Mouse (Mus musculus) E14TG2a.4 (cell line): ENCODE measurements at regions not wholly inside any gene's neighbourhood (a gene's known extent, or its start where the extent isn't known, plus 50 kb on each side); places are given as distances from the start of the nearest gene placed in this dataset.

Experiments used
- CTCF ChIP-seq: conservative IDR thresholded peaks from 2 replicates; pipeline ENCODE4 v1.5.1; 2014; ENCODE audit warnings: low read length
- NANOG ChIP-seq: IDR thresholded peaks from 2 replicates; pipeline ENCODE4 v1.6.1; 2014; ENCODE audit warnings: borderline replicate concordance, low read length, mixed read lengths

DNA sequence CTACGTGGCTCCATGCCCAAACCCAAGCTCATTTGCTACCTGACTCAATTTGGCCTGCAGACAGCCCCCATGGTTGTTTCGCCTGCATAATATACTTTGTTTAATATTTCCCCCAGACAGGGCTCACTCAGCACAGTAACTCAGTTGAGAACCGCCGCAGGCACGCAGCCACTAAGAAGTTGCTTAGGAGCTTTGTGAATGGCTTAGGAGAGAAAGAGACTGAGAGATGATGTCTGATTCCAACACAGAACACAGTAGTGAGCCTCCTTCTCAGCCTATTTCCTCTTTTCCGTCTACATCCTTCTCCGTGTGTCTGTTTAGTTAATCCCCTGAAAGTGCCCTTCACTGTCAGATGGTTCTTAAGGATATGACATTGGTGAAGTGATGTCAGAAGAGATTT is 429.9 kb downstream of the Tmem182 start:
- no peak for TF ChIP-seq CTCF
- no peak for TF ChIP-seq NANOG
